Comparison of ENCODE assay signal across 8 mouse cellular contexts in the genomic region with DNA sequence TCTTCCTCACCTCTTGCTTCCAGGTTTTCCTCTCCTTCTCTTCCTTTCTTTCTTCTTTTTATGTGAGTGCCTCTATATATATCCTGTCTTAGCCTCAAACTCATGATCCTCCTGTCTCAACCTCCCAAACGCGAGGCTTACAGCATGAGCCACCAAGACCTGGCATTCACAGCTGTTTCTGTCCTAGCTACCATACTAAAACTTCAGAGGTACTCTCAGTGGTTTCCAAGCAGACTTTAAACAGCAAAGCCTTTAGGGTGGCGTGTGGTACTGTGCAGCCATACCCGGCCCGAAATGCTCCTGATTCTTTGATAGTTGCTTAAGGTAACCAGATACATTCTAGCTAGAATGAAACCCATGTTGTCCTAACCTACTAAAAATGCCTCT. TPM values are rescaled to one million over a fixed set of nuclear protein-coding genes. Genes with fewer than 3 reads are reported as not detected.
DNase-seq lines count a peak whose midpoint lies in the region; ATAC-seq and TF ChIP-seq lines count a peak whose summit lies in the region.

No protein-coding gene starts in this region.

- H3K36me3 ChIP-seq in kidney, postnatal 0 days (ENCODE audit: insufficient read depth, low read length), result no peaks in the 10 kb centered on the region
- H3K36me3 ChIP-seq in forebrain, embryonic 10.5 days (replicated peaks), result no peaks in the 10 kb centered on the region
- H3K36me3 ChIP-seq in hindbrain, postnatal 0 days (ENCODE audit: insufficient read depth, low read length), result no peaks in the 10 kb centered on the region
- no peaks in the 10 kb centered on the region for H3K36me3 ChIP-seq in neural tube, embryonic 12.5 days

- no peak overlapping the region for H3K9ac ChIP-seq in kidney, postnatal 0 days (ENCODE audit: low read depth, low read length)
- H3K9ac ChIP-seq in hindbrain, postnatal 0 days (replicated peaks; ENCODE audit: low read length), result no peak overlapping the region
- H3K9ac ChIP-seq in neural tube, embryonic 12.5 days, result no peak overlapping the region

- no peak overlapping the region for H3K4me3 ChIP-seq in kidney, postnatal 0 days (replicated peaks; ENCODE audit: low read depth, low read length)
- H3K4me3 ChIP-seq in forebrain, embryonic 10.5 days, result peak overlapping the region; percentile 53
- H3K4me3 ChIP-seq in hindbrain, postnatal 0 days (ENCODE audit: low read length), result peak overlapping the region; percentile 43
- H3K4me3 ChIP-seq in neural tube, embryonic 12.5 days, result no peak overlapping the region

- peak overlapping the region; percentile 68; the same call in 1 of the 2 replicates for H3K4me2 ChIP-seq in kidney, postnatal 0 days (ENCODE audit: low read length)
- H3K4me2 ChIP-seq in hindbrain, postnatal 0 days (ENCODE audit: low read depth, low read length), result peak overlapping the region; percentile 72
- H3K4me2 ChIP-seq in neural tube, embryonic 12.5 days (replicated peaks), result peak overlapping the region; percentile 68

- ATAC-seq in kidney, postnatal 0 days (replicated peaks; ENCODE audit: low FRiP score, low read depth), result no peak
- ATAC-seq in hindbrain, postnatal 0 days, result peak; percentile 19
- ATAC-seq in neural tube, embryonic 12.5 days (ENCODE audit: low FRiP score, low read depth), result peak; percentile 23; the same call in 1 of the 2 replicates

- H3K27me3 ChIP-seq in kidney, postnatal 0 days (ENCODE audit: insufficient read depth, low read length), result no peaks in the 10 kb centered on the region
- no peaks in the 10 kb centered on the region for H3K27me3 ChIP-seq in forebrain, embryonic 10.5 days (ENCODE audit: poor library complexity, severe bottlenecking)
- no peaks in the 10 kb centered on the region for H3K27me3 ChIP-seq in hindbrain, postnatal 0 days (ENCODE audit: insufficient read depth, low read length)
- no peaks in the 10 kb centered on the region for H3K27me3 ChIP-seq in neural tube, embryonic 12.5 days (replicated peaks)

- TF ChIP-seq CTCF in kidney, postnatal 0 days (IDR thresholded peaks at IDR 0.05; ENCODE audit: low read depth), result no peak
- no peak for TF ChIP-seq CTCF in hindbrain, postnatal 0 days (IDR thresholded peaks at IDR 0.05; ENCODE audit: low read depth)

- no peak for DNase-seq in kidney, postnatal 0 days (ENCODE audit: low spot score)
- DNase-seq in kidney, postnatal 25 days, result no peak
- peak; percentile 25 for DNase-seq in forebrain, embryonic 10.5 days (ENCODE audit: extremely low spot score, low spot score)
- no peak for DNase-seq in hindbrain, postnatal 0 days (ENCODE audit: low spot score)
- no peak for DNase-seq in adrenal gland, postnatal 14 days
- no peak for DNase-seq in right cerebral cortex, adult 18-20 months
- no peak for DNase-seq in adrenal gland, postnatal 25 days

- 14% methylated on average over 5 of the region's 5 CpGs for WGBS in kidney, postnatal 0 days
- WGBS in forebrain, embryonic 10.5 days, result 18% methylated on average over 5 of the region's 5 CpGs
- WGBS in hindbrain, postnatal 0 days, result 22% methylated on average over 5 of the region's 5 CpGs
- 26% methylated on average over 5 of the region's 5 CpGs for WGBS in neural tube, embryonic 12.5 days

- H3K4me1 ChIP-seq in kidney, postnatal 0 days (replicated peaks; ENCODE audit: insufficient read depth, low read length), result peaks cover 5% of the 10 kb centered on the region; the same call in 1 of the 2 replicates
- peaks cover 22% of the 10 kb centered on the region for H3K4me1 ChIP-seq in forebrain, embryonic 10.5 days
- no peaks in the 10 kb centered on the region for H3K4me1 ChIP-seq in hindbrain, postnatal 0 days (ENCODE audit: insufficient read depth, low read length)
- H3K4me1 ChIP-seq in neural tube, embryonic 12.5 days, result peaks cover 6% of the 10 kb centered on the region; the same call in 1 of the 2 replicates

- H3K27ac ChIP-seq in kidney, postnatal 0 days, result no peak overlapping the region
- peak overlapping the region; percentile 85 for H3K27ac ChIP-seq in forebrain, embryonic 10.5 days
- peak overlapping the region; percentile 78; the same call in 1 of the 2 replicates for H3K27ac ChIP-seq in hindbrain, postnatal 0 days
- H3K27ac ChIP-seq in neural tube, embryonic 12.5 days, result no peak overlapping the region

- H3K9me3 ChIP-seq in kidney, postnatal 0 days (replicated peaks; ENCODE audit: low read length), result no peaks in the 10 kb centered on the region
- no peaks in the 10 kb centered on the region for H3K9me3 ChIP-seq in forebrain, embryonic 10.5 days
- no peaks in the 10 kb centered on the region for H3K9me3 ChIP-seq in hindbrain, postnatal 0 days (ENCODE audit: low read length)
- no peaks in the 10 kb centered on the region for H3K9me3 ChIP-seq in neural tube, embryonic 12.5 days

RNA-seq across cellular contexts. Expression of a gene that starts 10.7 kb away (rescaled TPM):
- 52.2 and 60.1 TPM in 2 replicates for polyA plus RNA-seq in kidney, postnatal 0 days (2015; fragmentation: Nextera tagmentation; extraction: Ambion mirVana)
- polyA plus RNA-seq in forebrain, embryonic 10.5 days (2016; fragmentation: Nextera tagmentation; extraction: Ambion mirVana), result 162 and 164 TPM in 2 replicates
- 62.4 and 63.7 TPM in 2 replicates for total RNA-seq in hindbrain, postnatal 0 days (2014; rRNA removed)
- 76.1 and 76.2 TPM in 2 replicates for polyA plus RNA-seq in hindbrain, postnatal 0 days (2015; fragmentation: Nextera tagmentation; extraction: Ambion mirVana)
- 102 and 105 TPM in 2 replicates for polyA plus RNA-seq in neural tube, embryonic 12.5 days (2016; fragmentation: Nextera tagmentation; extraction: Ambion mirVana)
- 42.4 and 49.8 TPM in 2 replicates for total RNA-seq in adrenal gland, postnatal 14 days (2021)
- total RNA-seq in adrenal gland, postnatal 25 days (2021), result 46.6 and 48.6 TPM in 2 replicates

RNA-seq across cellular contexts. Expression of a gene that starts 26.4 kb away (rescaled TPM):
- polyA plus RNA-seq in kidney, postnatal 0 days (2015; fragmentation: Nextera tagmentation; extraction: Ambion mirVana), result 41.6 and 46.4 TPM in 2 replicates
- polyA plus RNA-seq in forebrain, embryonic 10.5 days (2016; fragmentation: Nextera tagmentation; extraction: Ambion mirVana), result 59.1 and 65.4 TPM in 2 replicates
- total RNA-seq in hindbrain, postnatal 0 days (2014; rRNA removed), result 19.1 and 28.9 TPM in 2 replicates
- 21.2 and 23.8 TPM in 2 replicates for polyA plus RNA-seq in hindbrain, postnatal 0 days (2015; fragmentation: Nextera tagmentation; extraction: Ambion mirVana)
- polyA plus RNA-seq in neural tube, embryonic 12.5 days (2016; fragmentation: Nextera tagmentation; extraction: Ambion mirVana), result 32.1 and 37.9 TPM in 2 replicates
- total RNA-seq in adrenal gland, postnatal 14 days (2021), result 27.6 and 29.3 TPM in 2 replicates
- 29.5 and 32.5 TPM in 2 replicates for total RNA-seq in adrenal gland, postnatal 25 days (2021)

RNA-seq across cellular contexts. Expression of a gene that starts 49.4 kb away (rescaled TPM):
- polyA plus RNA-seq in kidney, postnatal 0 days (2015; fragmentation: Nextera tagmentation; extraction: Ambion mirVana), result 34.6 and 40.9 TPM in 2 replicates
- polyA plus RNA-seq in forebrain, embryonic 10.5 days (2016; fragmentation: Nextera tagmentation; extraction: Ambion mirVana), result 79.1 and 98.7 TPM in 2 replicates
- total RNA-seq in hindbrain, postnatal 0 days (2014; rRNA removed), result 9.8 and 11.2 TPM in 2 replicates
- 5.7 and 6.1 TPM in 2 replicates for polyA plus RNA-seq in hindbrain, postnatal 0 days (2015; fragmentation: Nextera tagmentation; extraction: Ambion mirVana)
- polyA plus RNA-seq in neural tube, embryonic 12.5 days (2016; fragmentation: Nextera tagmentation; extraction: Ambion mirVana), result 32.9 and 36.6 TPM in 2 replicates
- 18.2 and 23.3 TPM in 2 replicates for total RNA-seq in adrenal gland, postnatal 14 days (2021)
- 19.6 and 24.2 TPM in 2 replicates for total RNA-seq in adrenal gland, postnatal 25 days (2021)

RNA-seq across cellular contexts. Expression of a gene that starts 52.1 kb away (rescaled TPM):
- polyA plus RNA-seq in kidney, postnatal 0 days (2015; fragmentation: Nextera tagmentation; extraction: Ambion mirVana), result 4.3 and 4.4 TPM in 2 replicates
- polyA plus RNA-seq in forebrain, embryonic 10.5 days (2016; fragmentation: Nextera tagmentation; extraction: Ambion mirVana), result 12.5 TPM in 2 replicates
- total RNA-seq in hindbrain, postnatal 0 days (2014; rRNA removed), result 28.1 and 32.8 TPM in 2 replicates
- polyA plus RNA-seq in hindbrain, postnatal 0 days (2015; fragmentation: Nextera tagmentation; extraction: Ambion mirVana), result 25.2 and 25.3 TPM in 2 replicates
- polyA plus RNA-seq in neural tube, embryonic 12.5 days (2016; fragmentation: Nextera tagmentation; extraction: Ambion mirVana), result 40.0 and 41.4 TPM in 2 replicates
- total RNA-seq in adrenal gland, postnatal 14 days (2021), result 0.75 and 0.93 TPM in 2 replicates
- total RNA-seq in adrenal gland, postnatal 25 days (2021), result 0.64 and 0.67 TPM in 2 replicates

Comparison
In these comparisons a context has a peak if more than half of its experiments do, and no peak if none do; other contexts are left out.
1. H3K27ac ChIP-seq: peak in forebrain, embryonic 10.5 days (single experiment) and hindbrain, postnatal 0 days (single experiment); none in kidney, postnatal 0 days (single experiment) and neural tube, embryonic 12.5 days (single experiment).
2. H3K4me3 ChIP-seq: peak in forebrain, embryonic 10.5 days (single experiment) and hindbrain, postnatal 0 days (single experiment); none in kidney, postnatal 0 days (single experiment) and neural tube, embryonic 12.5 days (single experiment).
3. Peak in every context shown above with its lines, with median percentiles within 50 percentile points of each other: H3K4me2 ChIP-seq.